Mouse (Mus musculus) ES-E14 (cell line): ENCODE data around the gene Bcl2l10.

ENCODE experiments used
- CHD2 ChIP-seq: IDR thresholded peaks from 2 replicates; pipeline ENCODE4 v1.6.1; 2014; ENCODE audit warnings: mild to moderate bottlenecking, low read depth, low read length, inconsistent platforms
- ZC3H11A ChIP-seq: IDR thresholded peaks from 2 replicates; pipeline ENCODE4 v1.6.1; 2012; ENCODE audit warnings: low read depth, mild to moderate bottlenecking, inconsistent platforms, low read length, borderline replicate concordance
- ZNF384 ChIP-seq: IDR thresholded peaks from 2 replicates; pipeline ENCODE4 v1.6.1; 2012; ENCODE audit warnings: low read depth, low read length, inconsistent platforms

DNA sequence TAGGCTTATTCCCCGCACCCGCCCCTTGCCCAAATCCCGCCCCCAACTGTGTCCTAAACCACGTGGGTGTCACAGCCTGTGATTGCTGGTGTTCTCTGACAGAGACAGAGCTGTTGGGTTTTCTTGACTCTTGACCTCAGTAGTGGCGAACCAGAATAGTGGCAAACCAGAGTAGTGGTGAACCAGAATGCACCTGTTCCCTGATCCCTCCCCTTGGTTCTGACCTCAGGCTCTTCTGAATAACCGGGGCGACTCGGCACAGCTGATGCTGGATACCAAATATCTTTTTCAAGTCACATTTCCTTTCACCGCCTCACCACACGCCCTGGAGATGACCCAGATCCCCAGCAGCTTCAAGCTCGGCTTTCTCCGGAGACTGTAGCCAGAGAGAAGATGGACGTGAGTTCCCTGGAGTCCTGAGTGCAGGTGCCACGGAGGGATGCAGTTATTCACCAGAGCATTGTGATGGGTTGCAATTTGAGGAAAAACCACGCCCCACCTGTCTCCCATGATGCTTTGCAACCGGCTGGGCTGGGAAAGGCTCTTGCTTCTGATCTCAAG, 43.8 kb upstream of the Bcl2l10 start:
- TF ChIP-seq ZC3H11A: no peak
- TF ChIP-seq ZNF384: no peak
- TF ChIP-seq CHD2: no peak
